Mouse (Mus musculus): Measurements from ENCODE around the gene Mbd6. TPM values are rescaled to one million over a fixed set of nuclear protein-coding genes. Genes with fewer than 3 reads are reported as not detected.

Gene Mbd6
- polyA plus RNA-seq, 1 experiment from 2014 or later, result 8.7 TPM

DNA sequence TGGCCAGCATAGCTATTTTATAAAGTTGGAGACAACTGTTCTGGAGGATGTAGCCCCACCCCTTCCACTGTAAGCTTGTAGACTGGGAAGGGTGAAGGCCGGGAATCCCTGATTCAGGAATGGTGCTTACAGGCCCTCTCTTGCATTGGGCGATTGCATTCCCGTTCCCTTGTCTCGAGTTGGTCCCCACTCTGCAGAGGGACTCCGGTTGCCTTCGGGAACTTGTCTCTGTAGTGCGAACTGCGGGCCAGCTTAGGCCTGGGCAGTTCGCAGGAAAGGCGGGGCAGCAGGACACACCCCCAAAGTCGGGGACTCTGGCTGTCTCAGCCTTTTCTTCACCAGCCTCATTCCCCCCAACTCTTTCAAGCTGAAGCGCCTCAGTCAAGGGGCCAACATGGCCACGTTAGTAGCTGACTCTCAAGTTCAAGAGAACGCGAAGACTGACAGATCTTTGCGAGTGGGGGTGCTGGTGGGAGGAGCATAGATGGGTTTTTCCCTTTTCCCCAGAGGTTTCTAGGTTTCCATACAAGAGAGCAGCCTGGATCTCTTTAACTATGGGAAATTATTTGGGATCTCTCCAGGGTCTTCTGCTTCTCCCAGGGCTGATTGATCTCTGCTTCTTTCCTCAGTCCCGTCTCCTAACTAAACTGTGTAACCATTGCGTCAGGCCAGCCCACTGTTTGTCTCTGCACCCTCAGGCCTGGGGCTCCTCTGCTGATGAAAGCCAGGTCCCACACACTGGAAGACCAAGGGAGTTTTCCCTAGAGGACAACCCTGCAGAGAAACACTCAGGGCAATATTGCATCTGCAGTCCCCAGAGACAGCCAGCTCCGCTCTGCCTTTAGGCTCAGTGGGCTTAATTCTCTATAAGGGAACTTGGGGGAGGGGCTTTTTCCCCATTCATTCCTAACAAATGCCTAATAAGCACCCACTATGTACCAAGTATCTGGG is 2.4 kb upstream of the Mbd6 start:
- H3K27me3 ChIP-seq (replicated peaks; ENCODE audit: control insufficient read depth, insufficient read depth, low read length), result no peaks in the 10 kb centered on the region
- peak overlapping the region; percentile 75 for H3K4me2 ChIP-seq (replicated peaks; ENCODE audit: low read depth)
- H3K4me3 ChIP-seq (ENCODE audit: low read depth, low read length), result peak overlapping the region; percentile 69
- ATAC-seq, result peak; percentile 20
- TF ChIP-seq CTCF (IDR thresholded peaks at IDR 0.05; ENCODE audit: low read depth), result no peak
- peaks cover 37% of the 10 kb centered on the region for H3K36me3 ChIP-seq (ENCODE audit: control insufficient read depth, insufficient read depth)
- 2% methylated on average over 19 of the region's 19 CpGs for WGBS
- H3K4me1 ChIP-seq (replicated peaks; ENCODE audit: control insufficient read depth, insufficient read depth, low read length), result peaks cover 25% of the 10 kb centered on the region
- no peaks in the 10 kb centered on the region for H3K9me3 ChIP-seq (ENCODE audit: control insufficient read depth)
- peak overlapping the region; percentile 99 for H3K27ac ChIP-seq (ENCODE audit: low read depth, low read length)
- peak overlapping the region; percentile 64 for H3K9ac ChIP-seq (ENCODE audit: low read depth, low read length)

DNA sequence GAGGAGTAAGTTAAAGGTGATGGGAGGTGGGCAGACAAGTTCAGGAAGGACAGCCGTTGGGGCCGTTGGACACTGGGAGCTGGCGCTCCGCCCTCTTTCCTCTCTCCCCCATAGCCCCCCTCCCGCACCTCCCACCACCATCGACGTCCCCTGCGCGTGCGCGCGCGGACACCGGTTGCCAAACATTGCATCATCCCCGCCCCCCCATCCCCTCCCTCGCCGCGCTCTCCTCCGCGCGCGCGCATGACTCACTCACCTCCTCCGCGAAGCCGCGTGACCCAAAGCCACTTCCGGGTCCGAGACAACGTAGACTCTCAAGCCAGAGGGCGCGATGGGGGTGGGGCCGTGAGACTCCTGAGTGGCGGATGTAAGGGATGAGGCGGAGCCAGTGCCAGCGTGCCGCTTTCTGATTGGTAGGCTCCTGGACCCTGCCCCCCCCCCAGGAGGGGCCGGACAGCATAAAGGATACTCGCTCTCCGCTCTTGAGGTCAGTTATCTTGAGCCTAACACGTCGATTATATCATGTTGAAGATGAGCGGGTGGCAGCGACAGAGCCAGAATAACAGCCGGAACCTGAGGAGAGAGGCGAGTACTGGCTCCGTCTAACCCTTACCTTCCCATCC is 1.6 kb upstream of the Mbd6 start:
- peak overlapping the region; percentile 99 for H3K27ac ChIP-seq (ENCODE audit: low read depth, low read length)
- no peaks in the 10 kb centered on the region for H3K27me3 ChIP-seq (replicated peaks; ENCODE audit: control insufficient read depth, insufficient read depth, low read length)
- H3K4me1 ChIP-seq (replicated peaks; ENCODE audit: control insufficient read depth, insufficient read depth, low read length), result peaks cover 25% of the 10 kb centered on the region
- WGBS, result under 1% methylated on average over 36 of the region's 47 CpGs
- peak; percentile 40; the same call in 1 of the 2 replicates for TF ChIP-seq CTCF (IDR thresholded peaks at IDR 0.05; ENCODE audit: low read depth)
- peak overlapping the region; percentile 69 for H3K4me3 ChIP-seq (ENCODE audit: low read depth, low read length)
- no peaks in the 10 kb centered on the region for H3K9me3 ChIP-seq (ENCODE audit: control insufficient read depth)
- peak overlapping the region; percentile 75 for H3K4me2 ChIP-seq (replicated peaks; ENCODE audit: low read depth)
- peak overlapping the region; percentile 72 for H3K9ac ChIP-seq (ENCODE audit: low read depth, low read length)
- H3K36me3 ChIP-seq (ENCODE audit: control insufficient read depth, insufficient read depth), result peaks cover 37% of the 10 kb centered on the region
- peak; percentile 81 for ATAC-seq

DNA sequence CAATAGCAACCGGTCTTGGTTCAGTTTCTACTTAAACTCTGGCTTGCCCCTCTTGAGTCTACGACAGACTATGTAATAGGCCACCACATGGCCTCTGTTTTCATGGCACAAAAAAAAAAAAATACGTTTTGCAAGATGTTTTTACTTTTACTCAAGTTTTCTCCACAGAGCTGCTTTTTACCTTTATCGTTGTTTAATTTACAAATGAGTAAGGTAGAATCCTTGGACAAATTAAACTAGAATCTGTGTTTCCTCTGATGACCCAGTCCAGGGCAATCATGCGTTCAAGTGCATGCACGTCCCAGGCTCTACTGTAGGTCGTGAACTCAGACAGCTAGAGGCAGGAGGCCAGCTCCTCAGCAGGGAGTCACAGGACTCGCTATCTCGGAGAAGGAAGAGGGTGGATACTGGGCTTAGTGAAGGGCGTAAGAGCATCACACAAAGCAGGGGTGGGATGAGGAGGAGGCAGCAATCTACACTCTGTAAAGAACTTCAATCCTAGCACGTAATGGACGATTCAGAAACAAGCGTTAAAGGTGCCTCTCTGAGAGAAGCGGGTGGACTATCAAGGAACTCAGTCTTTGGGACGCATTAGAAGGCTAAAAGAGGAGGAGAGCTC is 864 bp upstream of the Mbd6 start:
- peak overlapping the region; percentile 75 for H3K4me2 ChIP-seq (replicated peaks; ENCODE audit: low read depth)
- no peaks in the 10 kb centered on the region for H3K9me3 ChIP-seq (ENCODE audit: control insufficient read depth)
- H3K27me3 ChIP-seq (replicated peaks; ENCODE audit: control insufficient read depth, insufficient read depth, low read length), result no peaks in the 10 kb centered on the region
- peak overlapping the region; percentile 72 for H3K9ac ChIP-seq (ENCODE audit: low read depth, low read length)
- peak overlapping the region; percentile 71 for H3K4me3 ChIP-seq (ENCODE audit: low read depth, low read length)
- peaks cover 37% of the 10 kb centered on the region for H3K36me3 ChIP-seq (ENCODE audit: control insufficient read depth, insufficient read depth)
- under 1% methylated on average over 15 of the region's 15 CpGs for WGBS
- peak overlapping the region; percentile 99 for H3K27ac ChIP-seq (ENCODE audit: low read depth, low read length)
- peak; percentile 41 for ATAC-seq
- H3K4me1 ChIP-seq (replicated peaks; ENCODE audit: control insufficient read depth, insufficient read depth, low read length), result peaks cover 25% of the 10 kb centered on the region
- no peak for TF ChIP-seq CTCF (IDR thresholded peaks at IDR 0.05; ENCODE audit: low read depth)

DNA sequence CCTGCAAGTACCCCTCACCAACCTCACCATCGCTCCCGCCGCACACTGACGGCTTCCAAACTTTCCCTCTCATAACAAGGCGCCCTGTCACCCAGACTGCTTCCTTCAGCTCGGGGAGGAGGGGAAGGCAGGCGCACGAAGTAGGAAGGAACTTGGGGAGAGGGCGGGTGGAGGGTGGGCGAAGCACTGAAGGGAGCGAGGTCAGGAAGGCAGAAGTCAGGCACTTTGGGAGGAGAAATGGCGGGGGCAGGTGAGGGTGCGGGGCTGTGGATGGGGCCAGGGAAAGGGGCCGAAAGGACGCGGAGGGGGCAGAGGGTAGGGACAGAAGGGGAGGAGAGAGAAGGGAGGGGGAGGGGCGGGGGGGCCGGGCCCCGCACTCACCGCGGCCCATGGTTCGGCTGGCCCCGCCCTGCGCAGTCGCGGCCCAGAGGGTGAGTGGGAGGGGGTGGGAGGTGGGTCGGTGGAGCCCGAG is 454 bp downstream of the Mbd6 start:
- ATAC-seq, result peak; percentile 9

DNA sequence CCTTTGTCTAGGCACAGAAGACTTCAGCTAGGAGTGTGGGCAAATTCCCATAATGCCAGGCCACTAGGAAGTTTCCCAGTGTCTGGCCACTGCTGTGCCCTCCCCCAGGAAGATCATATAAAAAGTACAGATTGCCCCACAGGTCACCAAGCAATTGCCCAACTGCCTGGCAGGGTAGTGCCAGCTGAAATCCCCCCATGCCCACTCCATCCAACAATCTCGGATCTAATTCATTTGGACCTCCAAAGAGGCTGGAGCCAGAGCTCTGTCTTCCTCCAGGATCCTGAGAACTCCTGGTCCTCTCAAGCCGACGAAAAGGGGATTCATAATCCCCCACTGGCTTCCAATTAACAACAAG is 903 bp downstream of the Mbd6 start:
- H3K4me1 ChIP-seq (replicated peaks; ENCODE audit: control insufficient read depth, insufficient read depth, low read length), result peaks cover 23% of the 10 kb centered on the region
- 0% methylated on average over 3 of the region's 3 CpGs for WGBS
- peaks cover 39% of the 10 kb centered on the region for H3K36me3 ChIP-seq (ENCODE audit: control insufficient read depth, insufficient read depth)

More for the DNA sequence above, 454 bp downstream of the Mbd6 start:
- WGBS, result 1% methylated on average over 26 of the region's 28 CpGs
- no peaks in the 10 kb centered on the region for H3K27me3 ChIP-seq (replicated peaks; ENCODE audit: control insufficient read depth, insufficient read depth, low read length)
- peak overlapping the region; percentile 72 for H3K9ac ChIP-seq (ENCODE audit: low read depth, low read length)
- peaks cover 25% of the 10 kb centered on the region for H3K4me1 ChIP-seq (replicated peaks; ENCODE audit: control insufficient read depth, insufficient read depth, low read length)
- no peak for TF ChIP-seq CTCF (IDR thresholded peaks at IDR 0.05; ENCODE audit: low read depth)
- H3K9me3 ChIP-seq (ENCODE audit: control insufficient read depth), result no peaks in the 10 kb centered on the region
- peaks cover 38% of the 10 kb centered on the region for H3K36me3 ChIP-seq (ENCODE audit: control insufficient read depth, insufficient read depth)
- peak overlapping the region; percentile 71 for H3K4me3 ChIP-seq (ENCODE audit: low read depth, low read length)
- peak overlapping the region; percentile 75 for H3K4me2 ChIP-seq (replicated peaks; ENCODE audit: low read depth)
- peak overlapping the region; percentile 99 for H3K27ac ChIP-seq (ENCODE audit: low read depth, low read length)

More for the DNA sequence above, 903 bp downstream of the Mbd6 start:
- Histone ChIP-seq H3K4me2 (replicated peaks; ENCODE audit: low read depth) (peak overlapping the region; percentile 75), H3K27ac (ENCODE audit: low read depth, low read length) (peak overlapping the region; percentile 99), H3K9me3 (ENCODE audit: control insufficient read depth) (no peaks in the 10 kb centered on the region), H3K4me3 (ENCODE audit: low read depth, low read length) (peak overlapping the region; percentile 71), H3K9ac (ENCODE audit: low read depth, low read length) (peak overlapping the region; percentile 72), H3K27me3 (replicated peaks; ENCODE audit: control insufficient read depth, insufficient read depth, low read length) (no peaks in the 10 kb centered on the region)
- no peak for TF ChIP-seq CTCF (IDR thresholded peaks at IDR 0.05; ENCODE audit: low read depth)
- no peak for ATAC-seq
